Mouse (Mus musculus): ENCODE measurements around the gene Snw1. TPM values are rescaled to one million over a fixed set of nuclear protein-coding genes. Genes with fewer than 3 reads are reported as not detected.
"Not testable (repeated sequence)": the region's sequence is repeated elsewhere in the genome, so short reads cannot be mapped to it uniquely, and the experiment has no call there.

Gene Snw1
- polyA plus RNA-seq (2016; fragmentation: Nextera tagmentation; extraction: Ambion mirVana), result 152 and 161 TPM in 2 replicates

GRCm38 (mm10) chr12:87471964-87472786 lies at the start of gene Snw1:
TSS of gene Snw1 (minus strand) at chr12:87472274.
- Histone ChIP-seq H3K4me3 (replicated peaks) (peak within 1 kb of the TSS; percentile 54), H3K27me3 (no peaks in the 10 kb centered on the region), H3K4me1 (replicated peaks) (peaks cover 11% of the 10 kb centered on the region), H3K9ac (replicated peaks) (peak within 1 kb of the TSS; percentile 78), H3K9me3 (no peaks in the 10 kb centered on the region), H3K4me2 (peak within 1 kb of the TSS; percentile 64), H3K36me3 (peaks cover 14% of the 10 kb centered on the region), H3K27ac (peak within 1 kb of the TSS; percentile 78)
- 3% methylated on average over 45 of the region's 45 CpGs for WGBS
- ATAC-seq (ENCODE audit: insufficient number of reproducible peaks, insufficient read depth, low FRiP score, low TSS enrichment, low read depth), result peak; percentile 93

GRCm38 (mm10) chr12:87519616-87520015 lies 47.5 kb upstream of the Snw1 start:
- H3K4me1 ChIP-seq (replicated peaks); ATAC-seq (ENCODE audit: insufficient number of reproducible peaks, insufficient read depth, low FRiP score, low TSS enrichment, low read depth); H3K27ac ChIP-seq; H3K9me3 ChIP-seq; H3K4me3 ChIP-seq (replicated peaks); H3K27me3 ChIP-seq; H3K4me2 ChIP-seq; H3K9ac ChIP-seq (replicated peaks); H3K36me3 ChIP-seq: not testable (repeated sequence)
- 76% methylated on average over 3 of the region's 3 CpGs for whole genome bisulfite sequencing

GRCm38 (mm10) chr12:87514016-87514415 lies 41.9 kb upstream of the Snw1 start, which contains the start of gene Gm8300:
TSS of gene Gm8300 (plus strand) at chr12:87514316.
- not testable (repeated sequence) for H3K4me2 ChIP-seq; H3K27me3 ChIP-seq; H3K27ac ChIP-seq; H3K4me1 ChIP-seq (replicated peaks); H3K9me3 ChIP-seq; H3K36me3 ChIP-seq; ATAC-seq (ENCODE audit: insufficient number of reproducible peaks, insufficient read depth, low FRiP score, low TSS enrichment, low read depth); H3K9ac ChIP-seq (replicated peaks); H3K4me3 ChIP-seq (replicated peaks)
- 80% methylated on average over 4 of the region's 4 CpGs for WGBS

GRCm38 (mm10) chr12:87494421-87494820 lies 22.3 kb upstream of the Snw1 start, which contains the start of gene Gm5788:
TSS of gene Gm5788 (plus strand) at chr12:87494721.
- WGBS, result 100% methylated on average over 3 of the region's 3 CpGs

GRCm38 (mm10) chr12:87488683-87489082 lies 16.6 kb upstream of the Snw1 start:
- not testable (repeated sequence) for H3K36me3 ChIP-seq; H3K9me3 ChIP-seq; H3K27me3 ChIP-seq; H3K9ac ChIP-seq (replicated peaks); H3K27ac ChIP-seq; H3K4me1 ChIP-seq (replicated peaks); H3K4me3 ChIP-seq (replicated peaks); H3K4me2 ChIP-seq; ATAC-seq (ENCODE audit: insufficient number of reproducible peaks, insufficient read depth, low FRiP score, low TSS enrichment, low read depth)
- WGBS, result 75% methylated on average over 2 of the region's 2 CpGs

More at GRCm38 (mm10) chr12:87494421-87494820, 22.3 kb upstream of the Snw1 start, which contains the start of gene Gm5788:
- not testable (repeated sequence) for H3K36me3 ChIP-seq; H3K27me3 ChIP-seq; H3K9ac ChIP-seq (replicated peaks); ATAC-seq (ENCODE audit: insufficient number of reproducible peaks, insufficient read depth, low FRiP score, low TSS enrichment, low read depth); H3K27ac ChIP-seq; H3K4me3 ChIP-seq (replicated peaks); H3K4me2 ChIP-seq; H3K9me3 ChIP-seq; H3K4me1 ChIP-seq (replicated peaks)

GRCm38 (mm10) chr12:87482482-87482881 lies 10.4 kb upstream of the Snw1 start:
- H3K9ac ChIP-seq (replicated peaks); ATAC-seq (ENCODE audit: insufficient number of reproducible peaks, insufficient read depth, low FRiP score, low TSS enrichment, low read depth): not testable (repeated sequence)
- 87% methylated on average over 5 of the region's 5 CpGs for WGBS

DNA sequence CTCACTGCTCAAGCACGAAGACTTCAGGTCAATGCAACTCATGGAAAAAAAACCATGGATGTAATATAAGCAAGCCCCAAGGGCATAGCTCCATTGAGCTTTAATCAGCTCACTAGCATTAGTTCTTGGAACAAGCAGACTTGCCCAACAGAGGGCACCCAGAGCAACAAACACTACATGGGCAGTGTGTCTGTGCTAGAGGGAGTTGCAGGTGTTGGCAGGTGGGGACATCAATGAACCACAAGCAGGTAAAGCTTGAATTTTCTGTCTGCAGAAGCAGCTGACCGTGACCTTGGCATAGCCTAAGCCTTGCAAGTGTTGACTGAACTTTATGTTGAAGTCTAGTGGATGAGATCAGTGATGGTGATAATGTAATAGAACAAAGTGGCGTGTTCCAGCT lies 2.7 kb upstream of the Snw1 start:
- Histone ChIP-seq H3K9me3 (no peaks in the 10 kb centered on the region), H3K9ac (replicated peaks) (no peak overlapping the region), H3K4me1 (replicated peaks) (peaks cover 11% of the 10 kb centered on the region), H3K4me3 (replicated peaks) (no peak overlapping the region), H3K36me3 (no peaks in the 10 kb centered on the region), H3K27ac (no peak overlapping the region), H3K27me3 (no peaks in the 10 kb centered on the region), H3K4me2 (no peak overlapping the region)
- ATAC-seq (ENCODE audit: insufficient number of reproducible peaks, insufficient read depth, low FRiP score, low TSS enrichment, low read depth), result no peak
- WGBS, result 80% methylated on average over 3 of the region's 3 CpGs

More at GRCm38 (mm10) chr12:87482482-87482881, 10.4 kb upstream of the Snw1 start:
- H3K27me3 ChIP-seq; H3K9me3 ChIP-seq; H3K4me2 ChIP-seq; H3K4me1 ChIP-seq (replicated peaks); H3K36me3 ChIP-seq; H3K27ac ChIP-seq; H3K4me3 ChIP-seq (replicated peaks): not testable (repeated sequence)

- H3K4me2 ChIP-seq, result peak overlapping the region; percentile 64
- peak overlapping the region; percentile 54 for H3K4me3 ChIP-seq (replicated peaks)
- WGBS, result under 1% methylated on average over 19 of the region's 19 CpGs
- peaks cover 11% of the 10 kb centered on the region for H3K4me1 ChIP-seq (replicated peaks)
- H3K9me3 ChIP-seq, result no peaks in the 10 kb centered on the region
- no peak for ATAC-seq (ENCODE audit: insufficient number of reproducible peaks, insufficient read depth, low FRiP score, low TSS enrichment, low read depth)
- peak overlapping the region; percentile 78 for H3K27ac ChIP-seq
- H3K27me3 ChIP-seq, result no peaks in the 10 kb centered on the region
- peaks cover 21% of the 10 kb centered on the region for H3K36me3 ChIP-seq
- peak overlapping the region; percentile 78 for H3K9ac ChIP-seq (replicated peaks)
These were observed 582 bp downstream of the Snw1 start for GRCm38 (mm10) chr12:87471421-87471963.

- no peaks in the 10 kb centered on the region for H3K27me3 ChIP-seq
- ATAC-seq (ENCODE audit: insufficient number of reproducible peaks, insufficient read depth, low FRiP score, low TSS enrichment, low read depth), result no peak
- peak overlapping the region; percentile 54 for H3K4me3 ChIP-seq (replicated peaks)
- no peaks in the 10 kb centered on the region for H3K9me3 ChIP-seq
- peak overlapping the region; percentile 78; the same call in 1 of the 2 replicates for H3K9ac ChIP-seq (replicated peaks)
- 39% methylated on average over 7 of the region's 7 CpGs for WGBS
- peak overlapping the region; percentile 64 for H3K4me2 ChIP-seq
- no peak overlapping the region for H3K27ac ChIP-seq
- H3K36me3 ChIP-seq, result peaks cover 28% of the 10 kb centered on the region
- peaks cover 11% of the 10 kb centered on the region for H3K4me1 ChIP-seq (replicated peaks)
These were observed 1.6 kb downstream of the Snw1 start for GRCm38 (mm10) chr12:87470263-87471136.

DNA sequence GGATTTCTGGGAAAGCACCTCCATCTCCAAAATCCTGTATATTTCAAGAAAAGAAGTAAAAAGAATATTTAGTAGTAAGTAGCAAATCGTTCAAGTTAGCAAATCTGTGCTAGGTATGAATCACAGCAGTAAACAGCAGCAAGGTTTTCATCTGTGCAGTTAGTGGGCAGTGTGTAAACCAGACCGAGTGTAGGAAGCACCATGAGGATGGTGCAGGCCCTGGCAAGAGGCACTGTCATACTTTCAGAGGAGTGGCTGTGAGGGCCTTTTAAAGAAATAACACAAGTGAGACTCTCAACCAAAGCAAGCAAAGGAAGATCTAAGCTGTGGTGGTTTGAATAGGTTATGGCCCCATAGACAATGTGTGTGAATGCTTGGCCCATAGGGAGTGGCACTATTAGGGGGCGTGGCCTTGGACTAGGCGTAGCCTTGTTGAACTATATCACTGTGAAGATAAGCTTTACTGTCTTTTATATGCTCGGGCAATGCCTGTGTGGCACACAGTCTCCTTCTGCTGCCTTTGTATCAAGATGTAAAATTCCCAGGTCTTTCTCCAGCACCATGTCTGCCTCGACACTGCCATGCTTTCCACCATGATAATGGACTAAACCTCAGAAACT lies 7.3 kb downstream of the Snw1 start:
- Histone ChIP-seq H3K36me3 (peaks cover 83% of the 10 kb centered on the region), H3K9ac (replicated peaks) (no peak overlapping the region)
- 91% methylated on average over 6 of the region's 6 CpGs for WGBS

More for the DNA sequence above, 7.3 kb downstream of the Snw1 start:
- Histone ChIP-seq H3K27ac (no peak overlapping the region), H3K4me2 (no peak overlapping the region), H3K27me3 (no peaks in the 10 kb centered on the region), H3K4me1 (replicated peaks) (no peaks in the 10 kb centered on the region), H3K9me3 (no peaks in the 10 kb centered on the region), H3K4me3 (replicated peaks) (no peak overlapping the region)
- no peak for ATAC-seq (ENCODE audit: insufficient number of reproducible peaks, insufficient read depth, low FRiP score, low TSS enrichment, low read depth)
